8 mouse cellular contexts compared by ENCODE assay signal in the genomic region with DNA sequence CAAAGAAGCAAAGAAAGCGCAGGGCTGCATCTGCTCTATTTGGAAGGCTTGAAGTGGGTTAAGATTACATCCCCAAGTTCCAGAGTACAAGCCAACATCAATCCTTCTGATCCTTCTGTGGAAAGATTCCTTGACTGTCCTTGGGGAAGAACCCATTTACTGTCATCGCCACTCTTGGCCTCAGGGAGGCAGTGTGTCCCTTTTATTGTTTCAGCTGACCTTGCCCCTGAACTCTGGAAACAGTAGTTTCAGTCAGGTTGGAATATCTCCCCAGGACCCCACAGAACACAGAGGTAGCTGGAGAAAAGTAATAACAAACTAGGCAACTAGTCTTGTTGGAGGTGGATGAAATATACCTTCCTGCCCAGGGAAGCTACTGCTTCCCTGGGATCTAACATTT. TPM values are rescaled to one million over a fixed set of nuclear protein-coding genes. Genes with fewer than 3 reads are reported as not detected.
DNase-seq lines count a peak whose midpoint lies in the region; ATAC-seq and TF ChIP-seq lines count a peak whose summit lies in the region.

No protein-coding gene starts in this region.

- DNase-seq in adrenal gland, adult 2 months = peak; percentile 37
- no peak for DNase-seq in adrenal gland, adult 18-20 months (ENCODE audit: low spot score in 2 of 2)
- no peak for DNase-seq in left cerebral cortex, adult 2 months (ENCODE audit: extremely low spot score in 1 of 2, low spot score in 2 of 2)
- no peak for DNase-seq in left cerebral cortex, adult 18-20 months (ENCODE audit: low spot score in 2 of 2)
- DNase-seq in brain, adult 2 months (ENCODE audit: low read depth, low spot score) = peak; percentile 36
- peak; percentile 59 for DNase-seq in naive thymus-derived CD4-positive, alpha-beta T cell, adult 2 months (ENCODE audit: low read depth)
- DNase-seq in frontal cortex, postnatal 14 days (ENCODE audit: low spot score in 2 of 2) = no peak

- H3K4me3 ChIP-seq in left cerebral cortex, adult 2 months = no peak overlapping the region
- H3K4me3 ChIP-seq in forebrain, embryonic 13.5 days = no peak overlapping the region

- intact Hi-C loops in left cerebral cortex, adult 2 months (cut with DNase I) = loop anchor here (10.0 kb wide), 1 partner anchor 504 kb away; no protein-coding TSS in a partner anchor

- no peak overlapping the region for H3K9ac ChIP-seq in forebrain, embryonic 13.5 days

- H3K27me3 ChIP-seq in forebrain, embryonic 13.5 days = no peaks in the 10 kb centered on the region

- H3K4me1 ChIP-seq in forebrain, embryonic 13.5 days = peaks cover 5% of the 10 kb centered on the region; the same call in 1 of the 2 replicates

- H3K9me3 ChIP-seq in forebrain, embryonic 13.5 days (replicated peaks) = no peaks in the 10 kb centered on the region

- ATAC-seq in forebrain, embryonic 13.5 days = no peak

- H3K36me3 ChIP-seq in forebrain, embryonic 13.5 days (ENCODE audit: poor library complexity, severe bottlenecking) = no peaks in the 10 kb centered on the region

- H3K27ac ChIP-seq in left cerebral cortex, adult 2 months = no peak overlapping the region
- H3K27ac ChIP-seq in forebrain, embryonic 13.5 days = no peak overlapping the region

- WGBS in forebrain, embryonic 13.5 days = 33% methylated on average over 2 of the region's 2 CpGs

- H3K4me2 ChIP-seq in forebrain, embryonic 13.5 days = no peak overlapping the region

- TF ChIP-seq CTCF in left cerebral cortex, adult 2 months (IDR thresholded peaks at IDR 0.05) = peak; percentile 55

RNA-seq across cellular contexts. Expression of gene Cd164, which starts 10.1 kb away (rescaled TPM):
- 100 to 1,000 TPM; 205 to 282 TPM for total RNA-seq in adrenal gland, adult 2 months (2021)
- 124 and 127 TPM in 2 replicates for polyA plus RNA-seq in adrenal gland, adult 2 months (2012; rRNA removed)
- 100 to 1,000 TPM; 213 to 232 TPM for total RNA-seq in adrenal gland, adult 18-20 months (2021)
- 10 to 100 TPM; 66.5 to 67.8 TPM for total RNA-seq in left cerebral cortex, adult 2 months (2021)
- total RNA-seq in left cerebral cortex, adult 18-20 months (2021) = 10 to 100 TPM; 61.0 to 68.7 TPM
- 78.2 and 81.7 TPM in 2 replicates for polyA plus RNA-seq in forebrain, embryonic 13.5 days (2015; fragmentation: Nextera tagmentation; extraction: Ambion mirVana)

RNA-seq across cellular contexts. Expression of gene Ppil6, which starts 18.9 kb away (rescaled TPM):
- total RNA-seq in adrenal gland, adult 2 months (2021) = under 1 TPM; 0.46 to 0.73 TPM
- polyA plus RNA-seq in adrenal gland, adult 2 months (2012; rRNA removed) = 0.55 and 0.62 TPM in 2 replicates
- under 1 TPM; 0.43 to 0.64 TPM for total RNA-seq in adrenal gland, adult 18-20 months (2021)
- 1 to 10 TPM; 4.6 to 6.6 TPM for total RNA-seq in left cerebral cortex, adult 2 months (2021)
- 1 to 10 TPM; 4.4 to 5.7 TPM for total RNA-seq in left cerebral cortex, adult 18-20 months (2021)
- 1.8 and 1.9 TPM in 2 replicates for polyA plus RNA-seq in forebrain, embryonic 13.5 days (2015; fragmentation: Nextera tagmentation; extraction: Ambion mirVana)

RNA-seq across cellular contexts. Expression of gene Smpd2, which starts 19.0 kb away (rescaled TPM):
- total RNA-seq in adrenal gland, adult 2 months (2021) = 10 to 100 TPM; 20.2 to 29.4 TPM
- 49.1 and 66.3 TPM in 2 replicates for polyA plus RNA-seq in adrenal gland, adult 2 months (2012; rRNA removed)
- 10 to 100 TPM; 17.4 to 22.2 TPM for total RNA-seq in adrenal gland, adult 18-20 months (2021)
- 10 to 100 TPM; 16.8 to 21.3 TPM for total RNA-seq in left cerebral cortex, adult 2 months (2021)
- total RNA-seq in left cerebral cortex, adult 18-20 months (2021) = 10 to 100 TPM; 15.0 to 16.9 TPM
- 40.6 and 49.8 TPM in 2 replicates for polyA plus RNA-seq in forebrain, embryonic 13.5 days (2015; fragmentation: Nextera tagmentation; extraction: Ambion mirVana)

RNA-seq across cellular contexts. Expression of gene Mical1, which starts 33.0 kb away (rescaled TPM):
- 10 to 100 TPM in 1 of 2 experiments, 1 to 10 TPM in 1; 6.2 to 11.1 TPM for total RNA-seq in adrenal gland, adult 2 months (2021)
- 10.4 and 13.3 TPM in 2 replicates for polyA plus RNA-seq in adrenal gland, adult 2 months (2012; rRNA removed)
- 10 to 100 TPM in 1 of 2 experiments, 1 to 10 TPM in 1; 8.8 to 15.2 TPM for total RNA-seq in adrenal gland, adult 18-20 months (2021)
- 10 to 100 TPM; 22.6 to 26.0 TPM for total RNA-seq in left cerebral cortex, adult 2 months (2021)
- 10 to 100 TPM; 25.1 to 25.5 TPM for total RNA-seq in left cerebral cortex, adult 18-20 months (2021)
- 35.9 and 41.9 TPM in 2 replicates for polyA plus RNA-seq in forebrain, embryonic 13.5 days (2015; fragmentation: Nextera tagmentation; extraction: Ambion mirVana)

RNA-seq across cellular contexts. Expression of gene Zbtb24, which starts 59.0 kb away (rescaled TPM):
- 10 to 100 TPM; 15.3 to 21.0 TPM for total RNA-seq in adrenal gland, adult 2 months (2021)
- 13.5 and 15.5 TPM in 2 replicates for polyA plus RNA-seq in adrenal gland, adult 2 months (2012; rRNA removed)
- total RNA-seq in adrenal gland, adult 18-20 months (2021) = 10 to 100 TPM; 17.0 to 20.3 TPM
- 10 to 100 TPM; 19.6 to 21.2 TPM for total RNA-seq in left cerebral cortex, adult 2 months (2021)
- total RNA-seq in left cerebral cortex, adult 18-20 months (2021) = 10 to 100 TPM; 19.1 to 19.8 TPM
- 19.1 and 19.8 TPM in 2 replicates for polyA plus RNA-seq in forebrain, embryonic 13.5 days (2015; fragmentation: Nextera tagmentation; extraction: Ambion mirVana)

Comparison
In these comparisons a context has a peak if more than half of its experiments do, and no peak if none do; other contexts are left out.
1. DNase-seq: peak in adrenal gland, adult 2 months (single experiment), brain, adult 2 months (single experiment) and naive thymus-derived CD4-positive, alpha-beta T cell, adult 2 months (single experiment); none in adrenal gland, adult 18-20 months (0 of 2), left cerebral cortex, adult 2 months (0 of 2), left cerebral cortex, adult 18-20 months (0 of 2) and frontal cortex, postnatal 14 days (0 of 2).